In genomic region chr9:111287956-111288355, GRCm38 (mm10) we compare ENCODE assay signal across 34 mouse cellular contexts. TPM values are rescaled to one million over a fixed set of nuclear protein-coding genes. Genes with fewer than 3 reads are reported as not detected.
"Had no signal": no experiment of that assay in that cellular context is flagged by ENCODE, and none has a peak within 500 bp of the region (broad histone marks: within the 10 kb centered on the region; RNA-seq: fewer than 3 reads in every experiment).

No protein-coding gene starts in this region.

- H3K4me3 ChIP-seq: left cerebral cortex, adult 2 months; limb, embryonic 10.5 days; limb, embryonic 12.5 days; limb, embryonic 13.5 days; limb, embryonic 15.5 days; liver, embryonic 12.5 days; liver, embryonic 13.5 days; liver, embryonic 15.5 days; lung, embryonic 15.5 days; megakaryocyte, embryonic 14.5 days; midbrain, embryonic 10.5 days; midbrain, embryonic 12.5 days; midbrain, embryonic 13.5 days; midbrain, embryonic 15.5 days; myocyte; neural tube, embryonic 12.5 days had no signal

- H3K4me1 ChIP-seq: limb, embryonic 12.5 days had no signal

- H3K27me3 ChIP-seq: limb, embryonic 12.5 days; limb, embryonic 13.5 days; limb, embryonic 15.5 days; liver, embryonic 13.5 days; lung, embryonic 15.5 days; midbrain, embryonic 12.5 days; midbrain, embryonic 15.5 days; neural tube, embryonic 12.5 days had no signal

- H3K27ac ChIP-seq: left cerebral cortex, adult 2 months; limb, embryonic 12.5 days; limb, embryonic 13.5 days; limb, embryonic 15.5 days; liver, embryonic 12.5 days; liver, embryonic 13.5 days; liver, embryonic 14.5 days; liver, embryonic 15.5 days; lung, embryonic 15.5 days; macrophage; midbrain, embryonic 10.5 days; midbrain, embryonic 12.5 days; midbrain, embryonic 13.5 days; midbrain, embryonic 15.5 days; neural tube, embryonic 12.5 days had no signal

- H3K9me3 ChIP-seq: limb, embryonic 10.5 days; limb, embryonic 12.5 days; limb, embryonic 13.5 days; limb, embryonic 15.5 days; liver, embryonic 12.5 days; liver, embryonic 13.5 days; liver, embryonic 15.5 days; lung, embryonic 15.5 days; megakaryocyte, embryonic 14.5 days; midbrain, embryonic 10.5 days; midbrain, embryonic 12.5 days; midbrain, embryonic 13.5 days; midbrain, embryonic 15.5 days; neural tube, embryonic 12.5 days had no signal

- DNase-seq: left cerebral cortex, postnatal 4 days; liver; liver, embryonic 13.5 days; liver, postnatal 0 days; lung, adult 18-20 months; lung, adult 2 months; lung, embryonic 14.5 days; lung, postnatal 10 days; lung, postnatal 14 days; lung, postnatal 36 days; lung, postnatal 4 days had no signal

- ATAC-seq: liver, embryonic 12.5 days; liver, postnatal 0 days; lung, postnatal 0 days; midbrain, embryonic 13.5 days; midbrain, embryonic 15.5 days; midbrain, embryonic 16.5 days had no signal

- H3K4me2 ChIP-seq: limb, embryonic 12.5 days; limb, embryonic 13.5 days; limb, embryonic 15.5 days; liver, embryonic 11.5 days; liver, embryonic 12.5 days; liver, embryonic 13.5 days; liver, embryonic 15.5 days; lung, embryonic 14.5 days; lung, embryonic 15.5 days; midbrain, embryonic 12.5 days; midbrain, embryonic 13.5 days; midbrain, embryonic 15.5 days; neural tube, embryonic 12.5 days had no signal

- H3K9ac ChIP-seq: limb, embryonic 12.5 days; limb, embryonic 13.5 days; limb, embryonic 15.5 days; liver, embryonic 12.5 days; liver, embryonic 13.5 days; liver, embryonic 14.5 days; liver, embryonic 15.5 days; liver, postnatal 0 days; lung, embryonic 14.5 days; lung, embryonic 15.5 days; midbrain, embryonic 12.5 days; midbrain, embryonic 13.5 days; midbrain, embryonic 15.5 days; neural tube, embryonic 12.5 days had no signal

- H3K36me3 ChIP-seq: limb, embryonic 10.5 days; limb, embryonic 12.5 days; limb, embryonic 13.5 days; limb, embryonic 15.5 days; liver, embryonic 12.5 days; liver, embryonic 13.5 days; liver, embryonic 15.5 days; lung, embryonic 15.5 days; midbrain, embryonic 10.5 days; midbrain, embryonic 12.5 days; midbrain, embryonic 13.5 days; midbrain, embryonic 15.5 days; neural tube, embryonic 12.5 days had no signal

RNA-seq across cellular contexts. Expression of gene Trank1, which starts 23.6 kb away (rescaled TPM):
- total RNA-seq: megakaryocyte progenitor cell, adult 5-6 weeks; megakaryocyte-erythroid progenitor cell, adult 5-6 weeks had no signal
- polyA plus RNA-seq: liver, adult 2 months; liver, embryonic 12.5 days; liver, embryonic 13.5 days; macrophage; myocyte had no signal
